Mouse (Mus musculus): ENCODE measurements around the gene Ssu2. TPM values are rescaled to one million over a fixed set of nuclear protein-coding genes. Genes with fewer than 3 reads are reported as not detected.

Gene Ssu2
- polyA plus RNA-seq, 1 experiment, result not detected

DNA sequence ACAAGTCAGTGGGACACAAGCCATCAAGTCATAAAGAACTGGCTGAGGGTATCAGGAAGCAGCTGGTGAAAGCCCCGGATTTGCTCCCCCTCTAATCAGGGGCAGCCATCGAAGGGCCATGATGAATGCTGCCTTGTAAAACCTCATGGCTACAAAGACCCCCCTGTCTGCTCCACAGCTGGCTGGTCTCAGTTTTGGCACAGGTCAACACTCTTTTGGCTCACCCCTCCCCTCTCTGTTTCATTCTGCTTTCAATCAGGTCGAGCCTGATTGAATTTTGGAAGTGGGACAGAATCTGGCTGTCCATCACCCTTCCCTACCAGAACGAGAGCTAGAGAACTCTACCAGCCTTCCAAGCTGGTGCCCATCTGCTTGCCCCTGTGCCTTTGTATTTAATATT is 76.4 kb downstream of the Ssu2 start:
- no peak for TF ChIP-seq GATA1 (IDR thresholded peaks at IDR 0.05; ENCODE audit: low read length)

GRCm38 (mm10) chr6:112309330-112309938 is 78.4 kb downstream of the Ssu2 start:
- no peak for TF ChIP-seq GATA1 (IDR thresholded peaks at IDR 0.05; ENCODE audit: low read length)

Other genes with a start within 250 kb of the Ssu2 start
- not detected in 2 replicates for gene Lmcd1, start 114.3 kb downstream of the Ssu2 start, polyA plus RNA-seq (2012)
- gene Cav3, start 71.5 kb upstream of the Ssu2 start, polyA plus RNA-seq (2012), result not detected in 2 replicates
- gene Oxtr, start 101.9 kb upstream of the Ssu2 start, polyA plus RNA-seq (2012), result 0.02 TPM in 1 of 2 replicates, not detected in the other